ENCODE assay signal across 8 mouse cellular contexts in genomic region chr11:110477961-110478869, GRCm38 (mm10).
A peak's percentile ranks its signal among the peaks of the same experiment; 100 is the strongest.
DNase-seq lines count a peak whose midpoint lies in the region; ATAC-seq and TF ChIP-seq lines count a peak whose summit lies in the region.

No protein-coding gene starts in this region.

- no peaks in the 10 kb centered on the region for H3K9me3 ChIP-seq in hindbrain, postnatal 0 days (ENCODE audit: low read length)

- no peaks in the 10 kb centered on the region for H3K27me3 ChIP-seq in hindbrain, postnatal 0 days (ENCODE audit: insufficient read depth, low read length)
- no peaks in the 10 kb centered on the region for H3K27me3 ChIP-seq in myocyte (ENCODE audit: control insufficient read depth, insufficient read depth, insufficient read length)

- peak; percentile 57 for ATAC-seq in hindbrain, postnatal 0 days
- ATAC-seq in inflammation-experienced regulatory T-cells, adult 6 months = no peak

- no peak overlapping the region for H3K9ac ChIP-seq in hindbrain, postnatal 0 days (replicated peaks; ENCODE audit: low read length)

- no peaks in the 10 kb centered on the region for H3K79me2 ChIP-seq in myocyte (ENCODE audit: control insufficient read depth, insufficient read depth)

- no peak for TF ChIP-seq CTCF in layer of hippocampus, adult 2 months (conservative IDR thresholded peaks at IDR 0.05)
- no peak for TF ChIP-seq CTCF in hindbrain, postnatal 0 days (IDR thresholded peaks at IDR 0.05; ENCODE audit: low read depth)

- 15% methylated on average over 18 of the region's 18 CpGs for WGBS in hindbrain, postnatal 0 days

- peak overlapping the region; percentile 60 for H3K27ac ChIP-seq in layer of hippocampus, adult 2 months
- H3K27ac ChIP-seq in hindbrain, postnatal 0 days = peak overlapping the region; percentile 41; the same call in 1 of the 2 replicates

- peaks cover 26% of the 10 kb centered on the region for H3K4me1 ChIP-seq in hindbrain, postnatal 0 days (ENCODE audit: insufficient read depth, low read length)

- no peaks in the 10 kb centered on the region for H3K36me3 ChIP-seq in hindbrain, postnatal 0 days (ENCODE audit: insufficient read depth, low read length)
- H3K36me3 ChIP-seq in myocyte (ENCODE audit: control insufficient read depth, insufficient read depth) = no peaks in the 10 kb centered on the region

- peak overlapping the region; percentile 36 for H3K4me2 ChIP-seq in hindbrain, postnatal 0 days (ENCODE audit: low read depth, low read length)
- H3K4me2 ChIP-seq in myocyte (ENCODE audit: low read depth) = peak overlapping the region; percentile 89

- H3ac ChIP-seq in myocyte (ENCODE audit: control insufficient read depth, insufficient read length) = no peak overlapping the region

- DNase-seq in layer of hippocampus, adult 2 months (ENCODE audit: low spot score in 2 of 2) = peak; percentile 29 to 34
- DNase-seq in layer of hippocampus, postnatal 25 days (ENCODE audit: extremely low spot score in 1 of 2, low spot score in 1 of 2) = no peak
- peak; percentile 83 to 90 for DNase-seq in cerebellum, postnatal 10 days
- DNase-seq in hindbrain, postnatal 0 days (ENCODE audit: low spot score) = peak; percentile 56
- no peak for DNase-seq in adrenal gland, postnatal 14 days
- no peak for DNase-seq in lung, postnatal 14 days

- no peak for TF ChIP-seq POLR2A in myocyte (IDR thresholded peaks at IDR 0.05; ENCODE audit: insufficient read length, low read depth)

- no peak overlapping the region for H3K4me3 ChIP-seq in layer of hippocampus, adult 2 months
- no peak overlapping the region for H3K4me3 ChIP-seq in hindbrain, postnatal 0 days (ENCODE audit: low read length)
- H3K4me3 ChIP-seq in myocyte = peak overlapping the region; percentile 20

TF ChIP-seq in myocyte, 11 proteins besides CTCF, POLR2A, EP300 and RAD21:
- no peak for TF ChIP-seq MYOG (IDR thresholded peaks at IDR 0.05; ENCODE audit: control insufficient read depth in 1 of 3, insufficient read depth in 1 of 3, insufficient read length in 2 of 3, low read depth in 2 of 3)
- TF ChIP-seq POLR2AphosphoS2 (IDR thresholded peaks at IDR 0.05; ENCODE audit: insufficient read length, low read depth) = no peak
- TF ChIP-seq REST (IDR thresholded peaks at IDR 0.05; ENCODE audit: insufficient read depth, insufficient read length) = no peak

Comparison
In these comparisons a context has a peak if more than half of its experiments do, and no peak if none do; other contexts are left out.
1. DNase-seq: peak in layer of hippocampus, adult 2 months (2 of 2), cerebellum, postnatal 10 days (2 of 2) and hindbrain, postnatal 0 days (single experiment); none in layer of hippocampus, postnatal 25 days (0 of 2), adrenal gland, postnatal 14 days (single experiment) and lung, postnatal 14 days (single experiment).